Mouse (Mus musculus) heart, adult 2 months (tissue): Measurements from ENCODE around the gene Mcoln2. TPM values are rescaled to one million over a fixed set of nuclear protein-coding genes. Genes with fewer than 3 reads are reported as not detected.

Experiments used
- DNase-seq, 2 experiments: peaks; one replicate each; pipeline ENCODE4 v3.0.0; 2021
- H3K27ac ChIP-seq: fragments of 200-600 bp; 2 replicates; pipeline ENCODE4 v1.8.1; 2022
- H3K27me3 ChIP-seq: fragments of 200-500 bp; 2 replicates; pipeline ENCODE4 v1.6.1; 2012; ENCODE audit warnings: mild to moderate bottlenecking, low read length, inconsistent platforms, mixed read lengths; ENCODE audit not compliant: control insufficient read depth, insufficient read depth
- H3K36me3 ChIP-seq: fragments of 200-500 bp; 2 replicates; pipeline ENCODE4 v1.6.1; 2012; ENCODE audit warnings: low read length, inconsistent platforms; ENCODE audit not compliant: control insufficient read depth, insufficient read depth
- H3K4me1 ChIP-seq: fragments of 200-500 bp; 2 replicates; pipeline ENCODE4 v1.6.1; 2011; ENCODE audit warnings: low read length; ENCODE audit not compliant: control insufficient read depth, insufficient read depth
- H3K4me3 ChIP-seq: fragments of 200-600 bp; 2 replicates; pipeline ENCODE4 v1.8.1; 2022
- H3K79me2 ChIP-seq: fragments of 200-500 bp; replicated peaks from 2 replicates; pipeline ENCODE4 v1.6.1; 2012; ENCODE audit warnings: mild to moderate bottlenecking, inconsistent platforms, low read length, moderate library complexity, mixed read lengths; ENCODE audit not compliant: control insufficient read depth, insufficient read depth
- H3K9ac ChIP-seq: fragments of 200-500 bp; 2 replicates; pipeline ENCODE4 v1.6.1; 2012; ENCODE audit warnings: low read depth, mild to moderate bottlenecking, control low read depth, inconsistent platforms, low read length, mixed read lengths
- CTCF ChIP-seq: fragments of 200-600 bp; IDR thresholded peaks from 2 replicates; pipeline ENCODE4 v1.8.1; 2022; ENCODE audit warnings: antibody characterized with exemption, mild to moderate bottlenecking, moderate library complexity
- EP300 ChIP-seq: fragments of 200-500 bp; IDR thresholded peaks from 2 replicates; pipeline ENCODE4 v1.6.1; 2011; ENCODE audit warnings: low read depth, low read length, control low read depth; ENCODE audit not compliant: insufficient read depth
- POLR2A ChIP-seq: fragments of 200-500 bp; IDR thresholded peaks from 2 replicates; pipeline ENCODE4 v1.6.1; 2011; ENCODE audit warnings: mild to moderate bottlenecking, low read depth, low read length, control low read depth; ENCODE audit not compliant: insufficient read depth
- WGBS: fragments of 180-500 bp; shearing (Covaris S2); methylation state at CpG from one replicate; pipeline ENCODE4 v1.1.7; 2018; 5-methylcytosine and 5-hydroxymethylcytosine counted together
- intact Hi-C: fragments of 180-260 bp; cut with DNase I; formaldehyde crosslinking; loops from one replicate; pipeline ENCODE4 v1.15.1; 2025
- polyA plus RNA-seq: library from polyadenylated mRNA; depleted of rRNA; stranded (reverse); fragments of >200 nt; gene quantifications from 2 replicates; pipeline ENCODE4 v1.2.3, GENCODE M21; 2012
- total RNA-seq, 2 experiments: library from RNA; stranded (reverse); gene quantifications; 2 replicates each; pipeline ENCODE4 v1.2.3; 2021

Mcoln2 gene
- total and polyA plus RNA-seq, 3 experiments: 0.18 to 0.41 TPM; not detected in 1

GRCm38 (mm10) chr3:146121310-146122124 lies 28.1 kb upstream of the Mcoln2 start:
- Histone ChIP-seq H3K9ac (no peak overlapping the region), H3K4me1 (no peaks in the 10 kb centered on the region), H3K27me3 (no peaks in the 10 kb centered on the region), H3K4me3 (no peak overlapping the region), H3K27ac (no peak overlapping the region), H3K36me3 (no peaks in the 10 kb centered on the region), H3K79me2 (no peaks in the 10 kb centered on the region)
- intact Hi-C loops: no loop called here
- no peak for DNase-seq
- WGBS: 27% methylated on average over 25 of the region's 25 CpGs
- TF ChIP-seq EP300 (no peak), POLR2A (no peak), CTCF (no peak)

GRCm38 (mm10) chr3:146122125-146122420 lies 27.6 kb upstream of the Mcoln2 start:
- DNase-seq: no peak
- no peak overlapping the region for H3K4me3 ChIP-seq
- no peaks in the 10 kb centered on the region for H3K36me3 ChIP-seq
- TF ChIP-seq POLR2A (no peak), EP300 (no peak), CTCF (no peak)
- 75% methylated on average over 3 of the region's 3 CpGs for WGBS
- intact Hi-C loops: no loop called here
- no peaks in the 10 kb centered on the region for H3K27me3 ChIP-seq
- H3K79me2 ChIP-seq: no peaks in the 10 kb centered on the region
- H3K27ac ChIP-seq: no peak overlapping the region
- no peak overlapping the region for H3K9ac ChIP-seq
- H3K4me1 ChIP-seq: no peaks in the 10 kb centered on the region

GRCm38 (mm10) chr3:146122807-146123463 lies 26.7 kb upstream of the Mcoln2 start:
- WGBS: 77% methylated on average over 8 of the region's 8 CpGs
- Histone ChIP-seq H3K27me3 (no peaks in the 10 kb centered on the region), H3K36me3 (no peaks in the 10 kb centered on the region), H3K27ac (no peak overlapping the region), H3K4me3 (no peak overlapping the region), H3K4me1 (no peaks in the 10 kb centered on the region), H3K79me2 (no peaks in the 10 kb centered on the region), H3K9ac (no peak overlapping the region)
- DNase-seq: no peak
- intact Hi-C loops: no loop called here
- TF ChIP-seq POLR2A (no peak), EP300 (no peak), CTCF (no peak)

- intact Hi-C loops: no loop called here
- Histone ChIP-seq H3K4me3 (no peak overlapping the region), H3K27ac (no peak overlapping the region), H3K36me3 (no peaks in the 10 kb centered on the region), H3K79me2 (no peaks in the 10 kb centered on the region), H3K27me3 (no peaks in the 10 kb centered on the region), H3K4me1 (no peaks in the 10 kb centered on the region), H3K9ac (no peak overlapping the region)
- TF ChIP-seq POLR2A (no peak), EP300 (no peak), CTCF (no peak)
- 58% methylated on average over 9 of the region's 9 CpGs for WGBS
- DNase-seq: no peak
These were observed 26.2 kb upstream of the Mcoln2 start for GRCm38 (mm10) chr3:146123464-146123825.

- no peaks in the 10 kb centered on the region for H3K36me3 ChIP-seq
- no peaks in the 10 kb centered on the region for H3K27me3 ChIP-seq
- 39% methylated on average over 6 of the region's 6 CpGs for WGBS
- H3K4me3 ChIP-seq: no peak overlapping the region
- H3K79me2 ChIP-seq: no peaks in the 10 kb centered on the region
- no peak for TF ChIP-seq EP300
- TF ChIP-seq CTCF: no peak
- TF ChIP-seq POLR2A: no peak
- H3K27ac ChIP-seq: no peak overlapping the region
- intact Hi-C loops: no loop called here
- no peak overlapping the region for H3K9ac ChIP-seq
- no peak for DNase-seq
- no peaks in the 10 kb centered on the region for H3K4me1 ChIP-seq
These were observed 22.4 kb upstream of the Mcoln2 start for GRCm38 (mm10) chr3:146127205-146127604.

GRCm38 (mm10) chr3:146134834-146135233 lies 14.8 kb upstream of the Mcoln2 start:
- no peaks in the 10 kb centered on the region for H3K79me2 ChIP-seq
- no peak for TF ChIP-seq EP300
- TF ChIP-seq CTCF: no peak
- TF ChIP-seq POLR2A: no peak
- H3K4me3 ChIP-seq: no peak overlapping the region
- H3K9ac ChIP-seq: no peak overlapping the region
- intact Hi-C loops: no loop called here
- H3K27me3 ChIP-seq: no peaks in the 10 kb centered on the region
- no peak overlapping the region for H3K27ac ChIP-seq
- peak in 1 of 2 experiments; percentile 14 for DNase-seq
- no peaks in the 10 kb centered on the region for H3K36me3 ChIP-seq
- WGBS: 73% methylated on average over 9 of the region's 9 CpGs
- no peaks in the 10 kb centered on the region for H3K4me1 ChIP-seq
